Mouse (Mus musculus) liver, embryonic 14.5 days (tissue): ENCODE measurements around the gene Rps19bp1. TPM values are rescaled to one million over a fixed set of nuclear protein-coding genes. Genes with fewer than 3 reads are reported as not detected.

Experiments used
- ATAC-seq: fragments of 200-750 bp; cut with Nextera tagmentation; 2 replicates; pipeline ENCODE4 v1.8.0; 2017; ENCODE audit warnings: moderate number of reproducible peaks, mild to moderate bottlenecking, moderate library complexity; ENCODE audit not compliant: insufficient read depth
- DNase-seq, 3 experiments: peaks; one replicate each; pipeline ENCODE4 v3.0.0-alpha.2; 2012 to 2013; ENCODE audit warnings: low read depth in 3 of 3, low spot score in 3 of 3
- H3K27ac ChIP-seq: fragments of 300-500 bp; sonication (generic); 2 replicates; pipeline ENCODE4 v1.5.1; 2014; ENCODE audit warnings: moderate library complexity, mild to moderate bottlenecking, control low read depth, inconsistent platforms
- H3K27me3 ChIP-seq: fragments of 300-500 bp; sonication (generic); 2 replicates; pipeline ENCODE4 v1.6.1; 2014; ENCODE audit warnings: mild to moderate bottlenecking, low read length, moderate library complexity; ENCODE audit not compliant: control insufficient read depth, insufficient read depth
- H3K36me3 ChIP-seq: fragments of 300-500 bp; sonication (generic); replicated peaks from 2 replicates; pipeline ENCODE4 v1.6.1; 2014; ENCODE audit warnings: low read depth; ENCODE audit not compliant: control insufficient read depth, insufficient read depth
- H3K4me1 ChIP-seq, 2 experiments: fragments of 200-500 bp in 1 of 2; fragments of 300-500 bp in 1 of 2; sonication (generic) in 1 of 2; replicated peaks; 2 replicates each; pipeline ENCODE4 v1.6.1; 2012 to 2014; ENCODE audit warnings: antibody characterized with exemption in 1 of 2, inconsistent platforms in 1 of 2, low read length in 1 of 2; ENCODE audit not compliant: control insufficient read depth in 2 of 2, insufficient read depth in 2 of 2
- H3K4me2 ChIP-seq: fragments of 300-500 bp; sonication (generic); 2 replicates; pipeline ENCODE4 v1.6.1; 2014; ENCODE audit warnings: low read depth, mild to moderate bottlenecking, control low read depth, moderate library complexity
- H3K4me3 ChIP-seq, 2 experiments: fragments of 200-500 bp in 1 of 2; fragments of 300-500 bp in 1 of 2; sonication (generic) in 1 of 2; 2 replicates each; pipeline ENCODE4 v1.5.1; 2012 to 2014; ENCODE audit warnings: low read depth in 2 of 2, low read length in 2 of 2, mild to moderate bottlenecking in 2 of 2, control low read depth in 1 of 2, inconsistent platforms in 1 of 2, moderate library complexity in 1 of 2; ENCODE audit not compliant: insufficient read depth in 1 of 2
- H3K9ac ChIP-seq: fragments of 300-500 bp; sonication (generic); replicated peaks from 2 replicates; pipeline ENCODE4 v1.6.1; 2014; ENCODE audit warnings: mild to moderate bottlenecking, control low read depth, moderate library complexity
- H3K9me3 ChIP-seq: fragments of 300-500 bp; sonication (generic); 2 replicates; pipeline ENCODE4 v1.6.1; 2016; ENCODE audit warnings: low read length, mixed read lengths; ENCODE audit not compliant: control insufficient read depth
- CTCF ChIP-seq: IDR thresholded peaks from 2 replicates; pipeline ENCODE4 v1.5.1; 2016; ENCODE audit warnings: antibody characterized with exemption, low read depth, control low read depth
- EP300 ChIP-seq: IDR thresholded peaks from 2 replicates; pipeline ENCODE4 v1.6.1; 2016; ENCODE audit warnings: antibody characterized with exemption, low read depth
- WGBS: fragments of 180-500 bp; shearing (Covaris S2); extraction: QIAGEN DNeasy Blood & Tissue Kit; methylation state at CpG from one replicate; pipeline ENCODE4 v1.1.7; 2014; ENCODE audit not compliant: insufficient replicate concordance; 5-methylcytosine and 5-hydroxymethylcytosine counted together
- polyA plus RNA-seq, 2 experiments: library from polyadenylated mRNA; depleted of rRNA in 1 of 2; stranded (reverse) in 1 of 2; unstranded in 1 of 2; fragments of >200 nt; fragmentation: Nextera tagmentation in 1 of 2; extraction: Ambion mirVana in 1 of 2; gene quantifications; 2 replicates each; pipeline versions ENCODE4 v1.2.1 to v1.2.3; 2012 to 2014

The Rps19bp1 gene
- polyA plus RNA-seq, 2 experiments = 25.6 to 30.0 TPM

GRCm38 (mm10) chr15:80256656-80257601 is 7.2 kb downstream of the Rps19bp1 start:
- no peak for TF ChIP-seq CTCF
- no peak for TF ChIP-seq EP300
- H3K27ac ChIP-seq = peak overlapping the region; percentile 97
- WGBS = 48% methylated on average over 12 of the region's 12 CpGs
- H3K27me3 ChIP-seq = no peaks in the 10 kb centered on the region
- peak overlapping the region; percentile 96 for H3K9ac ChIP-seq
- H3K4me1 ChIP-seq = peaks cover 38 to 48% of the 10 kb centered on the region in 2 experiments
- H3K4me3 ChIP-seq = peak overlapping the region; percentile 87 to 91
- DNase-seq (peak in 1 of 3 experiments; percentile 26), ATAC-seq (no peak)
- peaks cover 41% of the 10 kb centered on the region for H3K36me3 ChIP-seq
- H3K4me2 ChIP-seq = peak overlapping the region; percentile 90
- H3K9me3 ChIP-seq = no peaks in the 10 kb centered on the region

GRCm38 (mm10) chr15:80256242-80256641 is 7.9 kb downstream of the Rps19bp1 start:
- ATAC-seq (no peak), DNase-seq (no peak)
- no peaks in the 10 kb centered on the region for H3K27me3 ChIP-seq
- peak overlapping the region; percentile 96 for H3K9ac ChIP-seq
- H3K27ac ChIP-seq = peak overlapping the region; percentile 97
- H3K36me3 ChIP-seq = peaks cover 47% of the 10 kb centered on the region
- WGBS = 5% methylated on average over 16 of the region's 16 CpGs
- H3K4me2 ChIP-seq = peak overlapping the region; percentile 90
- peak overlapping the region; percentile 87 to 91 for H3K4me3 ChIP-seq
- no peaks in the 10 kb centered on the region for H3K9me3 ChIP-seq
- H3K4me1 ChIP-seq = peaks cover 44 to 54% of the 10 kb centered on the region in 2 experiments
- TF ChIP-seq EP300 = no peak
- no peak; the same call in 1 of the 2 replicates for TF ChIP-seq CTCF

GRCm38 (mm10) chr15:80255646-80256121 is 8.4 kb downstream of the Rps19bp1 start:
- TF ChIP-seq EP300 (0 out of 2 replicates have a peak, but pooled peaks have one; percentile 12), CTCF (no peak)
- Histone ChIP-seq H3K4me1 (peaks cover 50 to 59% of the 10 kb centered on the region in 2 experiments), H3K9ac (peak overlapping the region; percentile 96), H3K4me3 (peak overlapping the region; percentile 87 to 91), H3K4me2 (peak overlapping the region; percentile 90), H3K36me3 (peaks cover 50% of the 10 kb centered on the region), H3K27ac (peak overlapping the region; percentile 97), H3K9me3 (no peaks in the 10 kb centered on the region), H3K27me3 (no peaks in the 10 kb centered on the region)
- WGBS = under 1% methylated on average over 51 of the region's 51 CpGs
- peak; percentile 63 to 71 (median 67) for DNase-seq
- peak; percentile 46 for ATAC-seq

- ATAC-seq (peak; percentile 86), DNase-seq (peak; percentile 98 to 100 (median 99))
- peaks cover 54 to 62% of the 10 kb centered on the region in 2 experiments for H3K4me1 ChIP-seq
- H3K36me3 ChIP-seq = peaks cover 50% of the 10 kb centered on the region
- 0 out of 2 replicates have a peak, but pooled peaks have one; percentile 32 for TF ChIP-seq EP300
- TF ChIP-seq CTCF = no peak; the same call in 1 of the 2 replicates
- peak within 1 kb of the TSS; percentile 96 for H3K9ac ChIP-seq
- under 1% methylated on average over 62 of the region's 62 CpGs for WGBS
- no peaks in the 10 kb centered on the region for H3K9me3 ChIP-seq
- H3K27me3 ChIP-seq = no peaks in the 10 kb centered on the region
- H3K4me2 ChIP-seq = peak within 1 kb of the TSS; percentile 90
- peak within 1 kb of the TSS; percentile 97 for H3K27ac ChIP-seq
- peak within 1 kb of the TSS; percentile 87 to 91 for H3K4me3 ChIP-seq
Measured at GRCm38 (mm10) chr15:80254847-80255645, 9.1 kb downstream of the Rps19bp1 start, which contains the start of gene Atf4. Gene Atf4 (plus strand): TSS chr15:80255184.
